Mouse (Mus musculus) myocyte (in vitro differentiated cells): Measurements from ENCODE around the gene Ugt2a3.
"Not testable (repeated sequence)": the region's sequence is repeated elsewhere in the genome, so short reads cannot be mapped to it uniquely, and the experiment has no call there.

Experiments used
- CEBPB ChIP-seq: IDR thresholded peaks from 2 replicates; pipeline ENCODE4 v1.6.1; 2011; ENCODE audit warnings: mild to moderate bottlenecking, moderate library complexity; ENCODE audit not compliant: poor library complexity, insufficient read depth, severe bottlenecking
- E2F4 ChIP-seq: IDR thresholded peaks from one replicate; pipeline ENCODE4 v1.6.1; 2011; ENCODE audit warnings: mild to moderate bottlenecking, control low read depth, moderate library complexity; ENCODE audit not compliant: insufficient read depth
- MAX ChIP-seq: IDR thresholded peaks from one replicate; pipeline ENCODE4 v1.6.1; 2011; ENCODE audit warnings: low read depth, mild to moderate bottlenecking, control low read depth
- MYOG ChIP-seq, 3 experiments: IDR thresholded peaks; one replicate each; pipeline ENCODE4 v1.6.1; 2011; ENCODE audit warnings: control low read depth in 2 of 3, low read depth in 2 of 3, mild to moderate bottlenecking in 2 of 3; ENCODE audit not compliant: insufficient read length in 2 of 3, control insufficient read depth in 1 of 3, insufficient read depth in 1 of 3
- POLR2A ChIP-seq: IDR thresholded peaks from one replicate; pipeline ENCODE4 v1.6.1; 2011; ENCODE audit warnings: low read depth, mild to moderate bottlenecking, control low read depth, moderate library complexity; ENCODE audit not compliant: insufficient read length
- POLR2AphosphoS2 ChIP-seq: IDR thresholded peaks from one replicate; pipeline ENCODE4 v1.6.1; 2011; ENCODE audit warnings: low read depth, control low read depth; ENCODE audit not compliant: insufficient read length
- REST ChIP-seq: IDR thresholded peaks from one replicate; pipeline ENCODE4 v1.6.1; 2011; ENCODE audit warnings: mild to moderate bottlenecking, control low read depth, moderate library complexity; ENCODE audit not compliant: insufficient read depth, insufficient read length
- SRF ChIP-seq: IDR thresholded peaks from one replicate; pipeline ENCODE4 v1.6.1; 2011; ENCODE audit warnings: low read depth; ENCODE audit not compliant: control insufficient read depth, insufficient read length
- TCF3 ChIP-seq: IDR thresholded peaks from one replicate; pipeline ENCODE4 v1.6.1; 2011; ENCODE audit warnings: low read depth, control low read depth; ENCODE audit not compliant: insufficient read length
- USF1 ChIP-seq: IDR thresholded peaks from one replicate; pipeline ENCODE4 v1.6.1; 2011; ENCODE audit warnings: low read depth, mild to moderate bottlenecking, control low read depth, moderate library complexity

GRCm38 (mm10) chr5:87349150-87349549, 12.2 kb upstream of the Ugt2a3 start:
- not testable (repeated sequence) for TF ChIP-seq USF1; MAX; TCF3; POLR2A; POLR2AphosphoS2; CEBPB; SRF; E2F4; REST; MYOG (IDR thresholded peaks at IDR 0.05; ENCODE audit: control insufficient read depth in 1 of 3, insufficient read depth in 1 of 3, insufficient read length in 2 of 3, low read depth in 2 of 3)
